Mouse (Mus musculus): Measurements from ENCODE around the gene Cd180.
"Not testable (repeated sequence)": the region's sequence is repeated elsewhere in the genome, so short reads cannot be mapped to it uniquely, and the experiment has no call there.

Gene Cd180

GRCm38 (mm10) chr13:102693341-102693801 is at the start of gene Cd180:
Gene Cd180 (plus strand): TSS chr13:102693558.
- no peak for DNase-seq (ENCODE audit: low spot score)

- DNase-seq (ENCODE audit: low spot score) = no peak
Measured at GRCm38 (mm10) chr13:102644344-102644743, 49.0 kb upstream of the Cd180 start.

GRCm38 (mm10) chr13:102644789-102645551 is 48.4 kb upstream of the Cd180 start:
- DNase-seq (ENCODE audit: low spot score) = peak; percentile 45

- no peak for DNase-seq (ENCODE audit: low spot score)
Measured at GRCm38 (mm10) chr13:102646271-102646771, 47.0 kb upstream of the Cd180 start.

DNA sequence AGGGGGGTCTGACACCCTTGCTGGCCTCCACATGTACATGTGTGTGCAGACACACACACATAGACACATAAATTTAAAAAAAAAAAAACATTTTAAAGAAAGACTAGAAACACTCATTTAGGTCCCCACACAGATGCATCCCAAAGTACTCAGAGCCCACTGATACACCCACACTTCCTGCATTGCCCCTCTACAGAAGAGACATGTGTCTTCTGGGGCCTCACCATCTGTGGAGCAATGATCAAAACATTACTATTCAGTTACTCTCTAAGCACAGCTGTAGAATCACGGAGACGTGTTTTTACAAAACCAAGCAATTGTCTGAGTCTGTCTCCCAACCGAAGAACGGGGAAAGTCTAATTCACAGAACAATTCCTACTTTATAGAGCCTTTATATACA is 45.8 kb upstream of the Cd180 start:
- no peak for DNase-seq (ENCODE audit: low spot score)

GRCm38 (mm10) chr13:102652303-102652889 is 41.0 kb upstream of the Cd180 start:
- DNase-seq (ENCODE audit: low spot score) = no peak

DNA sequence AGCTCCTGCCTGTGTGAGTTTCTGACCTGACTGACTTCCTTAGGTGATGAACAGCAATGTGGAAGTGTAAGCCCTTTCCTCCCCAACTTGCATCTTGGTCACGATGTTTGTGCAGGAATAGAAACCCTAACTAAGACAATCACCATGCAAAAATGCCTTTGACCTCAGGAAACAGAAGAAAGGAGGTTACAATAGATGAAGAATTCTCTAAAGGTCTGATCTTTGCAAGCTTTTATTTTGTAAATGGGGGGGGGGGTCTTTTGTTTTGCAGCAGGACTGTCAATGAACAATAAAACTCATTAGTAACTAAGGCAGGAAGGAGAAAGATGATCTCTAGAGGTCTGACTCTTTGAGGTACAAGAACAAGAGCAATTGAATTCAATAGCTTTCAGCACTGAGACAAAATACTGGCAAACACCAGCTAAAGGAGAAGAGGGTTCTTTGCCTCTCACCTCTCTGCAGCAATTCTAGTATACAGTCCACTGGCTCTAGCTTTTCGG is 38.2 kb upstream of the Cd180 start:
- no peak for DNase-seq (ENCODE audit: low spot score)

DNA sequence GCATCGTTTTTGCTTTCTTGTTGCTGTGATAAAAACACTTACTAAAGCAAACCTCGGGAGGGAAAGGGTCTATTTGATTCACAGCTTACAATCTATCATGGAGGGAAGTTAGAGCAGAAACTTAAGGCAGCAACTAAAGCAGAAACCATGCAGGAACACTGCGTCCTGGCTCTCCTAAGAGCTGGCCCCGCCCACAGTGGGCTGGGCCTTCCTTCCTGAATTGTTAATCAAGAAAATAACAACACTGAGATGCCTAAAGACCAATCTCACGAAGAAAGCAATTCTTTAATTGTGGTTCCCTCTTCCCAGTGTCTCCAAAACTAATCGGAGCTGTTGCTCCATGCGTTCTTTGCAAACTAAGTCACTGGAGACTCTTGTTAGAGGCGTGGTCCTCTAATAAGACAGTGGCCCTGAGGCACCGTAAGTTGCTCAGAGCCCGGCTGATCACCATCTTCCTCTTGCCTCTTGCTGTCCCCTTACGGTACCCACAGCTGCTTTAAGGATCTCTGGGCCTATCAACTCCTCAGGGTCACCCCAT is 37.1 kb upstream of the Cd180 start:
- DNase-seq (ENCODE audit: low spot score) = no peak

DNA sequence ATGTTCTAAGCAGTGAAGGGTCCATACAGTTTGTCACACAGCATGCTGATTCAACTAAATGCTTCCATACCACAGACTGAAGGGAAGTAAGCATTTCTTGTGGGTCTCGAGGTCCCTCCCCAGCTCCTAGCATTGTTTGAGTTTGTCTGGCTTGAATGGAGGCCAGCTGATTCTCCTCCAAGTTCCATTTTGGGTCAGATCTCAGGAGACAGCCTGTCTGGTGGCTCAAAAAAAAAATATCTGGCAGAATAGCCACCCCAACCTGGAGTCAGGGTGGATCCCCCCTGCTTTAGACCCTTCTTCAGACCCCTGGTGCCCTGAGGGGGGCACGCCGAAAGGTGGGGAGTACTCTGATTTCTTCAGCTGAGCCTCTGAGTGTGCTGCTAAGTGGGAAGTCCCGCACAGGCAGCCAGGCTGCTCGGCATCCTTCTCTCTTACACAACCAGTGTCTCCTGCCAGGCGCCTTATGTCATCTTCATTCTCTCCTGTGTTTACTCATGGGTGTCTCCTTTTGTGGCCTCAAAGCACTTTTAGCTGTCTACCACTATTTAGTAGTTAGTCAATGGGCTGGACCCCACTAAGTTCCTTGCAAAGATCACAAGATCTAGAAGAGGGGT is 35.0 kb upstream of the Cd180 start:
- no peak for DNase-seq (ENCODE audit: low spot score)

DNA sequence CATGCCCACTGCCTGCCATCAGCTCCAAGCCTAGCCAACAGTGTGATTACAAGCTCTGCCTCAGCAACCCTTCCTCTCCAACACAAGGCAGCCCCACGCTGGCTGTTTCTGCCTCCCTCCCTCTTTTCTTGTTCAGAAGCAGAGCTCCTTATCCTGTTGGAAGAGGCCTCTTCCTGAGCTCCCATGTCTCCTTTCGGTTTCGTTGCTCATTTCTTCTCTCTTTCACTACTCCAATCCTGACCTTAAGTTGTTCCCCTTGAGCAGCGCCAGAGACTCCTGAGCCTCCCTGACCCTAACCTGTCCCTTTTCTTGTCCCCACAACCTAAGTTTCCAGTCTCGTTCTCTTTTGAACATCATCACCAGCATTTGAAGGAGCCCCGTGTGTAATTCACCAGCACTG is 29.3 kb upstream of the Cd180 start:
- no peak for DNase-seq (ENCODE audit: low spot score)

DNA sequence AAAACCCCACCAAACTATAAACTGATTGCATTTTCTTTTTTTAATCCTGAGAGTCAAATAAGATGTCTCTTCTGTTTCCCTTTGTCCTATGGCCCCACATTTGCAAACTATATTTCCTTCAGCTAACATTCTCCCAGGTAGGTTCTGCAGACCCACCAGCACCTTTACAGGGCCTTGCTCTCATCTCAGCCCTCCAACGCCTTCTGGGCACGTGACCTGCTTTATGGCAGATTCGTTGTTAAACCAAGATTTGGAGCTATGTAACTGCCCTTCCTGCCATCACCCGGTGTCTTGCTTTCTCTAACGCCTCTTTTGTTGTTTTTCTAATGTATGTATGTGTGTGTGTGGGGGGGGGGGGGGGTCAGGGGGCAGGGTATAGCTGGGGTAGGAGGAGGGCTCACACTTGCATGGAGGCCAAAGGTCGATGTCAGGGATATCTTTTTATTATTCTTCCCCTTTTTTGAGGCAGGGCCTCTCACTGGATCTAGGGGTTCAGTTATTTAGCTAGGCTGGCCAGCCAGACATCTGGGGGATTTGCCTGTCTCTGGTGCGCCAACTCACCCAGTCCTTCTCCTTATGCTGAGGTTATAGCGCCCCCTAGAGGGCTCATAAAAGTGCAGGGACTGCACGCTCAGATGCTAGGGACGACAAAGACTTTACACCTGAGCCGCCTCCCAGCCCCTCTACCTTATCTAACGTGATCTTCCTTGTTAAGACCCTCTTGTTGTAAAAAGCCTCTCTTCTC is 28.3 kb upstream of the Cd180 start:
- DNase-seq (ENCODE audit: low spot score) = peak; percentile 48

GRCm38 (mm10) chr13:102665588-102666232 is 27.6 kb upstream of the Cd180 start:
- no peak for DNase-seq (ENCODE audit: low spot score)

DNA sequence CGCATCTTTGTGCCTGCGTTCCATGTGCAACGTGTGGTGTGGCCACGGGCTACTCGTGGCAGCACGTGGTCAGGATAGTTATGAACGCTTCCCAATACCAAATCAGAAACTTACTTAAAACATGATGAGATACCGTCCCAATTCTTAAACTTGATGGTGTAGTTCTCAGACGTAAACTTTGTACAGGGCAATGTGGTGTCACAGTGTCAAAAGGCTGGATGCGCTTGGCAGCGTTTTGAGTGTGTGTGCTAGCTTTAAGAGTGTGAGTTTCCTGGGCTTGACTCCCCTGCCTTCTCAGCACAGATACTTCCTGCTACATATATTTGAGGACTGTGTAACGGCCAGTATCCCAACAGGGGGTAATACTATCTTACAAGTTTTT is 27.1 kb upstream of the Cd180 start:
- no peak for DNase-seq (ENCODE audit: low spot score)

- no peak for DNase-seq (ENCODE audit: low spot score)
Measured at GRCm38 (mm10) chr13:102666731-102667130, 26.6 kb upstream of the Cd180 start.

DNA sequence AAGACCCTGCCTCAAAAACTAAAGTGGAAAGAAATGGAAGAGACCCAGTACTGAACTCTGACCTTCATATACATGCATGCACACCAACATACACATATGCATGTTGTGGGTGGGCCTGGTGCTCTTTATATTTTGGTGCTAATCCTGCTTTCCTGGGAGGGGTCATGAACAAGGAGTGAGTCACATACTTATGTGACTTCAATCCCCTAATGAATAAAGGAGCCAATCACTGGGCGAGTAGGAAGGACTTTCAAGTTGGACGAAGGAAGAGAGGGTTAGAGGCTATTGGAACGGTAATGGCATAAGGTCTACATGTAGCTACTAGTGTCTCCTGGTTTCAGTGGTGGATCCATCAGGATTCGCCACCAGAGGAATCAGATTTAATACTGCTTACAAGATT is 26.0 kb upstream of the Cd180 start:
- no peak for DNase-seq (ENCODE audit: low spot score)

- no peak for DNase-seq (ENCODE audit: low spot score)
Measured at GRCm38 (mm10) chr13:102667842-102668241, 25.5 kb upstream of the Cd180 start.

GRCm38 (mm10) chr13:102668933-102669332 is 24.4 kb upstream of the Cd180 start:
- DNase-seq (ENCODE audit: low spot score) = no peak

- DNase-seq (ENCODE audit: low spot score) = no peak
Measured at GRCm38 (mm10) chr13:102669522-102670256, 23.7 kb upstream of the Cd180 start.

- no peak for DNase-seq (ENCODE audit: low spot score)
Measured at GRCm38 (mm10) chr13:102670503-102670902, 22.9 kb upstream of the Cd180 start.

GRCm38 (mm10) chr13:102674083-102674482 is 19.3 kb upstream of the Cd180 start:
- no peak for DNase-seq (ENCODE audit: low spot score)

GRCm38 (mm10) chr13:102677602-102678001 is 15.8 kb upstream of the Cd180 start:
- not testable (repeated sequence) for DNase-seq (ENCODE audit: low spot score)

All from T-cell, adult 2 months (primary cell).